Mouse (Mus musculus): ENCODE data around the gene Vps8.

GRCm38 (mm10) chr16:21549751-21550150 is 126.8 kb downstream of the Vps8 start:
- TF ChIP-seq POLR2A (IDR thresholded peaks at IDR 0.05; ENCODE audit: extremely low read depth, insufficient read depth, low read length) (no peak), CTCF (IDR thresholded peaks at IDR 0.05; ENCODE audit: extremely low read depth, insufficient read depth, low read length) (no peak)

Data from cortical plate, adult 2 months (tissue).